Mouse (Mus musculus) spleen, postnatal 4 days (tissue): ENCODE measurements around the gene Msantd2.

Experiments used
- DNase-seq, 2 experiments: peaks; one replicate each; pipeline ENCODE4 v3.0.0; 2022; ENCODE audit warnings: low spot score in 2 of 2

The Msantd2 gene

GRCm38 (mm10) chr9:37541851-37542642 lies 52.9 kb downstream of the Msantd2 start:
- no peak for DNase-seq

- no peak for DNase-seq
These were observed 54.8 kb downstream of the Msantd2 start for GRCm38 (mm10) chr9:37543869-37544440.

- peak; percentile 43 to 79 for DNase-seq
These were observed 55.5 kb downstream of the Msantd2 start for GRCm38 (mm10) chr9:37544447-37545165.

- no peak for DNase-seq
These were observed 56.1 kb downstream of the Msantd2 start for GRCm38 (mm10) chr9:37545166-37545610.

- DNase-seq: no peak
These were observed 56.8 kb downstream of the Msantd2 start for GRCm38 (mm10) chr9:37545847-37546452.

- no peak for DNase-seq
These were observed 57.8 kb downstream of the Msantd2 start for GRCm38 (mm10) chr9:37546889-37547288.

- no peak for DNase-seq
These were observed 61.3 kb downstream of the Msantd2 start for GRCm38 (mm10) chr9:37550435-37550834.

- DNase-seq: no peak
These were observed 62.8 kb downstream of the Msantd2 start for GRCm38 (mm10) chr9:37551751-37552531.

GRCm38 (mm10) chr9:37552536-37553293 lies 63.6 kb downstream of the Msantd2 start, which contains the start of gene Nrgn:
Gene Nrgn, minus strand, starts transcription at chr9:37552904.
- DNase-seq: peak; percentile 70 to 81

GRCm38 (mm10) chr9:37554279-37554678 lies 65.2 kb downstream of the Msantd2 start:
- DNase-seq: no peak

- no peak for DNase-seq
These were observed 66.0 kb downstream of the Msantd2 start, which contains the start of gene Siae for GRCm38 (mm10) chr9:37554838-37555748. Gene Siae, plus strand, starts transcription at chr9:37555698.

GRCm38 (mm10) chr9:37556366-37556765 lies 67.2 kb downstream of the Msantd2 start:
- no peak for DNase-seq

- no peak for DNase-seq
These were observed 71.5 kb downstream of the Msantd2 start for GRCm38 (mm10) chr9:37560617-37561016.

GRCm38 (mm10) chr9:37563805-37564204 lies 74.7 kb downstream of the Msantd2 start:
- no peak for DNase-seq

- DNase-seq: no peak
These were observed 77.9 kb downstream of the Msantd2 start for GRCm38 (mm10) chr9:37567019-37567418.

GRCm38 (mm10) chr9:37567454-37567853 lies 78.3 kb downstream of the Msantd2 start:
- DNase-seq: no peak

GRCm38 (mm10) chr9:37567892-37568604 lies 78.9 kb downstream of the Msantd2 start:
- no peak for DNase-seq

GRCm38 (mm10) chr9:37568605-37569214 lies 79.6 kb downstream of the Msantd2 start:
- DNase-seq: no peak
